Mouse (Mus musculus) E14TG2a.4 (cell line): ENCODE measurements around the gene Inpp5a.

Experiments used
- H3K27me3 ChIP-seq: 2 replicates; pipeline ENCODE4 v1.6.1; 2014; ENCODE audit warnings: low read length, control low read depth; ENCODE audit not compliant: insufficient read depth
- H3K36me3 ChIP-seq: 2 replicates; pipeline ENCODE4 v1.6.1; 2014; ENCODE audit warnings: low read length, control low read depth; ENCODE audit not compliant: insufficient read depth
- H3K4me1 ChIP-seq: replicated peaks from 2 replicates; pipeline ENCODE4 v1.6.1; 2014; ENCODE audit warnings: low read depth, low read length, control low read depth
- H3K4me3 ChIP-seq: replicated peaks from 2 replicates; pipeline ENCODE4 v1.5.1; 2014; ENCODE audit warnings: mild to moderate bottlenecking, low read length
- H3K9me3 ChIP-seq: 2 replicates; pipeline ENCODE4 v1.6.1; 2014; ENCODE audit warnings: low read length, control low read depth
- CTCF ChIP-seq: conservative IDR thresholded peaks from 2 replicates; pipeline ENCODE4 v1.5.1; 2014; ENCODE audit warnings: low read length
- NANOG ChIP-seq: IDR thresholded peaks from 2 replicates; pipeline ENCODE4 v1.6.1; 2014; ENCODE audit warnings: borderline replicate concordance, low read length, mixed read lengths
- POU5F1 ChIP-seq: IDR thresholded peaks from 2 replicates; pipeline ENCODE4 v1.6.1; 2014; ENCODE audit warnings: low read length, borderline replicate concordance

Inpp5a gene

GRCm38 (mm10) chr7:139528309-139529076, 139.6 kb downstream of the Inpp5a start:
- Histone ChIP-seq H3K9me3 (no peaks in the 10 kb centered on the region), H3K27me3 (no peaks in the 10 kb centered on the region), H3K4me3 (peak overlapping the region; percentile 27; the same call in 1 of the 2 replicates), H3K36me3 (peaks cover 32% of the 10 kb centered on the region), H3K4me1 (peaks cover 45% of the 10 kb centered on the region)
- no peak for TF ChIP-seq POU5F1
- no peak for TF ChIP-seq CTCF
- no peak for TF ChIP-seq NANOG

DNA sequence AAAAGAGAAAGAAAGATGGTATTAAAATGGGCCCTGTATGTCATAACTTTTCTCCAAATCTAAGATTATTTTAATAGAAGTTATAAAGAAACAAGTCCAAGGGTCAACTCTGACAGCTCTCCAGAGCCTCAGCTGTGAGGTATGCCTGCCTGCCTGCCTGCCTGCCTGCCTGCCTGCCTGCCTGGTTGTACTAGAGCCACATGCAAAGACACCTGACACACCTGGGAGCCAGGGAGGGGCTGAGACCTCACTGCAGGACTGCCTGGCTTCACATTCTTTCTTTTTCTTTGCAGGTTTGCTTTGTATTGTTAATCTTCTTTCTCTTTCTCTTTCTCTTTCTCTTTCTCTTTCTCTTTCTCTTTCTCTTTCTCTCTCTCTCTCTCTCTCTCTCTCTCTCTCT, 140.3 kb downstream of the Inpp5a start:
- H3K27me3 ChIP-seq: no peaks in the 10 kb centered on the region
- H3K36me3 ChIP-seq: peaks cover 31% of the 10 kb centered on the region
- 0 out of 2 replicates have a peak overlapping the region, but pooled peaks have one; percentile 27 for H3K4me3 ChIP-seq
- peaks cover 45% of the 10 kb centered on the region for H3K4me1 ChIP-seq
- no peaks in the 10 kb centered on the region for H3K9me3 ChIP-seq
- TF ChIP-seq CTCF (no peak), POU5F1 (no peak), NANOG (no peak)

- Histone ChIP-seq H3K27me3 (no peaks in the 10 kb centered on the region), H3K4me1 (peaks cover 47% of the 10 kb centered on the region), H3K36me3 (peaks cover 23% of the 10 kb centered on the region), H3K4me3 (no peak overlapping the region), H3K9me3 (no peaks in the 10 kb centered on the region)
- TF ChIP-seq POU5F1: no peak
Observed at GRCm38 (mm10) chr7:139530591-139531427, 141.9 kb downstream of the Inpp5a start.

- peaks cover 53% of the 10 kb centered on the region for H3K4me1 ChIP-seq
- H3K27me3 ChIP-seq: no peaks in the 10 kb centered on the region; the same call in 1 of the 2 replicates
- peaks cover 18% of the 10 kb centered on the region for H3K36me3 ChIP-seq
- no peak overlapping the region for H3K4me3 ChIP-seq
- H3K9me3 ChIP-seq: no peaks in the 10 kb centered on the region
- TF ChIP-seq NANOG (no peak), POU5F1 (no peak), CTCF (no peak)
Observed at GRCm38 (mm10) chr7:139531428-139531801, 142.5 kb downstream of the Inpp5a start.

- no peak for TF ChIP-seq CTCF
- no peak for TF ChIP-seq NANOG
Observed at GRCm38 (mm10) chr7:139536331-139536730, 147.4 kb downstream of the Inpp5a start.

GRCm38 (mm10) chr7:139536831-139537230, 147.9 kb downstream of the Inpp5a start:
- Histone ChIP-seq H3K9me3 (no peaks in the 10 kb centered on the region), H3K4me1 (peaks cover 29% of the 10 kb centered on the region), H3K36me3 (peaks cover 19% of the 10 kb centered on the region), H3K4me3 (no peak overlapping the region), H3K27me3 (no peaks in the 10 kb centered on the region; the same call in 1 of the 2 replicates)
- TF ChIP-seq NANOG (no peak), CTCF (no peak), POU5F1 (peak; percentile 95)

More at GRCm38 (mm10) chr7:139536331-139536730, 147.4 kb downstream of the Inpp5a start:
- no peaks in the 10 kb centered on the region for H3K9me3 ChIP-seq
- no peaks in the 10 kb centered on the region; the same call in 1 of the 2 replicates for H3K27me3 ChIP-seq
- peaks cover 33% of the 10 kb centered on the region for H3K4me1 ChIP-seq
- no peak overlapping the region for H3K4me3 ChIP-seq
- peaks cover 19% of the 10 kb centered on the region for H3K36me3 ChIP-seq

GRCm38 (mm10) chr7:139537831-139538230, 148.9 kb downstream of the Inpp5a start:
- Histone ChIP-seq H3K4me3 (no peak overlapping the region), H3K4me1 (peaks cover 29% of the 10 kb centered on the region), H3K36me3 (peaks cover 13% of the 10 kb centered on the region), H3K9me3 (no peaks in the 10 kb centered on the region), H3K27me3 (no peaks in the 10 kb centered on the region; the same call in 1 of the 2 replicates)
- no peak for TF ChIP-seq NANOG
- TF ChIP-seq CTCF: no peak
- no peak for TF ChIP-seq POU5F1

DNA sequence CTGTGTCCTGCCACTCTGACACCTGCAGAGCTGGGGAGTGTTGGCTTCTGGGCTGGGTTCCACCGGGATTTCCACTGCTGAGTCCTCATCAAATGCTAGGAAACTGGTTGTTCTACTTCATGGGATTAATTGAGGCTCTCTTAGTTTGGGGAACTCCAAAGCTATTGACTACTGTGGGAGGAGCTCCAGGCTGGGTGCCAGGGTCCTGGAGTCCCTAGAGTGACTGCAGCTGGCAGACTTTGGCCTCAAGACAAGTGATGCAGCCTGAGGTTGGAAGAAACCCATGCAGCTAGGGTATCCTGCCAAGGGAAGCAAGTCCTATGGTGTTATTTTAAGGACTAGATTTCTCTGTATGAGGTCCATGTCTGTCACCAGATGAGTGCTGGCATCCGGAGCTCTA, 149.6 kb downstream of the Inpp5a start:
- TF ChIP-seq POU5F1 (no peak), CTCF (no peak), NANOG (no peak)
- peaks cover 11% of the 10 kb centered on the region; the same call in 1 of the 2 replicates for H3K36me3 ChIP-seq
- H3K4me1 ChIP-seq: peaks cover 29% of the 10 kb centered on the region
- H3K27me3 ChIP-seq: no peaks in the 10 kb centered on the region; the same call in 1 of the 2 replicates
- no peak overlapping the region for H3K4me3 ChIP-seq
- no peaks in the 10 kb centered on the region for H3K9me3 ChIP-seq
